Mouse (Mus musculus): ENCODE data around the gene Mrps33.

Mrps33 gene

DNA sequence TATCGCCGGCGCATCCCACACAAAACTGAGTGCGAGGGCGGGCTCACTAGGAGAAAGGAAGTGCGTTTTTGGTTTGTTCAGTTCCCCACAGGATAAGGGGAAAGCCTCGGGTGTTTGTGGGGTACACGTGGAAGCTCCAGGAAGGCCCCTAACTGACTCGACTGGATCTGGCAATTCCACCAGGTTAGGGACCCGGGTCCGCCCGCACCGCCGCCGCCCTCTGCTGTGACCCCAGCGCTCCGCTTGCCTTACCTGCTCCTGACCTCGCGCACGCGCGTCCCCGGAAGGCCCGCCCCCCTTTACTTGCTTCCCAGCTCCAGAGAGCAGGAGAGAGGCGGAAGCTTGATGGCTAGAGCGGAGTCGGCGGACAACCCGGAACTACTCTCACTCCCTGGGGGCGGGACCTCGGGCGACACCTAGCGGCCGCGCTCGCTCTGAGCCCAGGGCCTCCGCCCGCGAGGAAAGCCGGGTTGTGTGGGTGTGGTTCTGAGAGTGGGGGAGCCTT is at the start of gene Mrps33:
TSS of gene Mrps33 (minus strand) at position 377 of the 505 bp plus-strand sequence.
- peak; percentile 98 for DNase-seq

DNA sequence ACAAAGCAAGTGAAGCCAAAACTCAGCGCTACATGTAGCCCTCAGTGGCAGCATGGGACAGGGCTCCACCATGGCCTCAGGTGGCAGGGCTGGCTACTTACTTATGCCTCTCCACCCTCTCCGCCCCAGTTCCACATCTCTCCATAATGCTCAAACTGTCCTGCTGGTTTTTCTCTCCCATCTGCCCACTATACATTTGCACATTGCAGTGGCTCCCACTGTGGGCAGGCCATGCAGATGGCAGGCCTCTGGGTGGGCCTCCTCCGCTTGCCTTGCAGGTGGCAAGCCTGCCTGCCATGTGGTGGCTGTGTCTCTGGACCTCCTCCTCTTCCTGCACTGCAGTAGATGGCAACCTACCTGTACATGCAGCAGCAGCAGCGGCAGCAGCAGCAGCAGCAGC is 38.9 kb upstream of the Mrps33 start:
- DNase-seq = no peak

DNA sequence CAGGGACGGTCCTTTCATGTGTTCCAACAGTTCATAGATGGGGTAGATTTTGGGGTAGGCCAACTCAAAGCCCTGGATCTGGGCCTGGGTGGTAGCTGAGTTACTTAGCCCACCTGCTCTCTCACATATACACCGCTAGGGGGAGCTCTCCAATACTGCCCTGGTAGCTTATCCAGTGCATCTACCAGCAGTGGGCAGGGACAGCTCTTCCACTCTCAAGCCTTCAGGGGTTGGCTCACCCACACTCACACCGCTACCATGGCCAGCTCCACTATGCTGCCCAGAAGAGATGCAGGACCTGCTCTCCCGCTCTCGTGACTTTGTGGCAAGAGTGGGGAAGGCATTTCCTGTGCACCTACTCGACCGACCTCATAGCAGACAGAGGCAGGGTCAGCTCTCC is 38.0 kb upstream of the Mrps33 start:
- peak in 1 of 2 experiments; percentile 10 for DNase-seq

DNA sequence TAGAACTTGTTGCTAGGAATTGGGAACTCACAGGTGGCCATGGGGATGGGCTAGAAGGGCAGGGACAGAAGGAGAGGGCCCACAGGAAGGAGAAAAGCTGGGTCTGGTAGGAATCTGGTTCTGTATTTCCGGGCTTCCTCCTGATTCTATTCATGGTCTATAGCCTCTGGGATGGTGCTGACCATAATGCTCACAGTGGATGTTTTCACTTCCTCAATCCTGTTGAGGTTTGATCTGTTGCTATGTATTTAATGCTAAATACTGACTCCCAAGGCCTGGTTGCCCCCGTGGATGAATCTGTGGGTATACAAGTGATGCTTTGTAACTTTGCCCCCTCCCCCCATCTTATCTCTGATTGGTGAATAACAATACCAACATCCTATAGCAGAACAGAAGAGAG is 36.8 kb upstream of the Mrps33 start:
- DNase-seq = no peak

DNA sequence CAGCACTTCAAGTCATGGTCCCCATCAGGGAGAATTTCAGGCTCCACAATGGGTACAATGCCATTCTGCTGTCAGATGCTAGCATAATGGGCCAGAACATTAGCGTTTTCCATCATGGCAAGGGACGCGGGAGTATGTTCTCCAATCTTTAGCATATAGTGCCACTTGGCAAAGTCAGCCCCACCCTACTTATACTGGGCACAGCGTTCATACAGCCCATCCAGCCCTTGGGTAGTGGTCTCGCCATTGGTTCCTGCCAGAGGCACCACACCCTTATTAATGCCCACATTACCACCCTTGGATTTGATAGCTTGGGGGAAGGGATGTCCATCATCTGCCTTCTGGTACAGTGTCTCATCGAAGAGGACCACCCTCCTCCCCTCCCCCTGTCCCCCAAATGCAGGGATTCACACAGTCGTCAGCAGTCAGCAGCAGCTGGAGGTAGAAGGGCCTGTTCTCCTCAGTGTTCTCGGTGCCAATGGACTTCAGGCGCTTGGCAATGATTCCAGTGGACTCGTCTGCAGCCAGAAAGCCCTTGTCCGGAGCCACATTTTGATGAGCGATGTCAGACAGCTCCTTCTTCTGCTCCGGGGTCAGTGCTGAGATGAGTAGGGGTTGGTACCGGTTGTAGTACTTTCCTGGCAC is 33.0 kb upstream of the Mrps33 start:
- DNase-seq = peak in 1 of 2 experiments; percentile 2

DNA sequence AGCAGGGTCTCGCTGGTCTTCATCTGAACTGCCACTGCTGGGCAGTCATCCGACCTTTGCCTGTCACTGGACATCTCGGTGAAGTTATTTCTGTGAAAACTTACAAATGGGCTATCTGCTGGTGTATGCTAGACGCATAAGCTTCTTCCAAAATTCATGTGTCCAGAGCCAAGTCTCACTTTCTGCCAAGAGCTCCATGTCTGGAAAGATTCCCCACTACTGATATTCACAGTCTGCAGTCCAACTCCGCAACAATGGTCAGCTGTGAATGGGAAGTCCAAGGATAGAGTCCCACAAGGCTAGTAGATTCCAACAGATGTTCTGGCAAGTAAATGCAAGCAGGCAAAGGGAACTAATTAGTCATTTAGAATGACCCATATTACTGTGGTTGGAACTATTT is 17.9 kb upstream of the Mrps33 start:
- no peak for DNase-seq

DNA sequence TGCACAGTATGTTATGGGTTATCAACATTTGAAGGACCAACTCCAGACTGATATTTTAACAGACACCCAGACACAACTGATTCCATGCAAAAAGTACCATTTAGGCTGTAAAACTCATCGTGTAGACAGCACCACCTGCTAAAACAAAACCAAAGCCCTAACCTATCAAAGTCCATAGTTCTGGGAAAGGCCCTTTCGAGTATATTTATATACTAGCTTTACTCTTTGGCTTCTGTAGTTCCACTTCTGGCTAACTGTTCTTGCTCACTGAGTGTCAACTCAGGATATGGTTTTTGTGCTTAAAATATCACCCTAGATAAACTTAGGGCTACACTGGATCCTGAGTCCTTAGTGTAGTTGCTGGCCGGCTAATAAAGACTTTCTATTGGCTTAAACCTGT is 10.5 kb upstream of the Mrps33 start:
- no peak for DNase-seq

DNA sequence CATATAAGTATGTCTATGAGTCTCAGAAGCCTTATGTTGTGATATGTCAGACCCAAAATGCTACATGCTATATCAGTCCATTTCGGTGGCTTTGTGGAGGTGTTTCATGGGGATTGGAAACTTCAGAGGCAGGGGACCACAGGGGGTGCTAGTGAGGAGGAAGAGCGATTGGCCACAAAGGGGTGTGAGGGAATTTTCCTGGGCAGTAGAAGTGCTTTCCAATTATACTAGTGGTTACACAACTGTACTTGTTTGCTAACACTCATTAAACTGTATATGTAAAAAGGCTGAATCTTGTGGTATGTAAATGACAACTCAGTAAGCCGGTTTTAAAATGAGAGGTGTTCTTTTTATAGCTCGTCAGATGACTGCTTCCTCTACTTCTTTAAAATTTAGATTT is 8.1 kb upstream of the Mrps33 start:
- DNase-seq = no peak

DNA sequence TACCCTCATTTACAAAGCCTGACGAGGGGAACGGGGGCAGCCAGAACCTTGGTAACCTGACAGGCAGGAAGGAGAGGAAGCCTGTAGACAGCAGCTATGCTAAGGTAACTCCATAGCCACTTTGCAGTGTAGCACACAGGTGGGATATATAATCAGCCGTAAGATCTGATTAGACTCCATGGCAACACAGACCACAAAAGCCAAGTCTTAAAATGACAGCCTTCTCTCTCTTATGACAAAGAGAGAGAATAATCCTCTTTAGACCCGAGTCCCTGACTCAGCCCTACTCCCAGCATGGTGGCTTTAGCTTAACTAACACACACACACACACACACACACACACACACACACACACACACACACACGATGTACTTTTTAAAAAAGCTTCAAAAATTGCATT is 2.3 kb downstream of the Mrps33 start:
- DNase-seq = no peak

DNA sequence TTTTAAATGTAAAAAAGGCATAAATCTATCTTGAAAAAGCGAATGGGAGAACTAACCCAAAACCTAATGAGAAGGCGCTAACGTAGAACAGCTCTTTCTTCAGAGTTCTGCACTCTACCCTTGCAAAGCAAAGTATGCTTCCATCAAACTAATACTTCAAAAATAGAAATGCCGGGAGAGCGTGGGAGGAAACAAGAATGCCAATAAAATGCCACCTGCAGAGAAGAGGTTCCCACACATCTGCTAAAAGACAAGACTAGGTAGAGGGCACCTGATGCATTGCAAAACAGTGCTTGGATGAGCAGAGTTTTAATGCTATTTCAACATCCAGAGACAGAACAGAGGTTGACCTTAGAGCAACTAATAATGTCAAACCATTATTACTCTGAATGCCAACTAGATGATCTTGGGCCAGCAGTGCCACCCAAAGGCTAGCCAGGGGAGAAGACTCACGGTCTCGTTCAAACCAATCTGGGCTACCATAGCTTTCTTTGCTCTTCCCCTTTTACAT is 3.7 kb downstream of the Mrps33 start:
- DNase-seq = peak in 1 of 2 experiments; percentile 8

DNA sequence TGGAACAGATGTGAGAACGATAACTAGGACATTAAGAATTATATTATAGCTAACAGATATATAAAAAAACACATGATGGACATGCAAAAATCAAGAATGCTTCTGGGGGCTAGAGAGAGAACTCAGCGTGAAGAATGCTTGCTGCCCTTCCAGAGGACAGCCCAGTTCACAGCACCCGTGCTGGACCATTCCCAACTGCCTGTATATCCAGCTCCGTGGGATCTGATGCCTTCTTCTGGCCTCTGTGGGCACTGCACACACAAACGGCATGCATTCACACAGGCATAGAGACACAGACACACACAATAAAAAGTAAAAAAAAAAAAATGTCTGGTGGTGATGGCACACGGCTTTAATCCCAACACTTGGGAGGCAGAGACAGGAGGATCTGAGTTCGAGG is 4.5 kb downstream of the Mrps33 start:
- no peak for DNase-seq

DNA sequence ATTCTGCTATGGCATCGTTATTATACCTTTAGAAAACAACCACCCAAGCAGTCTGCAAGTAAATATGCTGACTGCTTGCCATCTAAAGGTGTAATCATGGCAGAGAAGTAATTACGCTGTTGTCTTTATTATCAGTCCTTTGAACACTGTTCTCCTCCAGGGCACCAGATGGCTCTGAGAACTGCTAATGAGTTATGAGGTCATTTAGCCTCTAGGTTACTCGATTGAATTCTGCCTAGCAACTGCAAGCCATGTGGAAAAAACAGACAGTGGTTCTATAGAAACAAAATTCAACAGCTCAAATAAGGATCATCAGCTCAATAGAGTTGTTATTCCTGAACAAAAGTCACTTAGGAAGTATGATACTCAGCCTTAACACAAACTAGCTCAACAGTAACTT is 4.9 kb downstream of the Mrps33 start:
- DNase-seq = no peak

DNA sequence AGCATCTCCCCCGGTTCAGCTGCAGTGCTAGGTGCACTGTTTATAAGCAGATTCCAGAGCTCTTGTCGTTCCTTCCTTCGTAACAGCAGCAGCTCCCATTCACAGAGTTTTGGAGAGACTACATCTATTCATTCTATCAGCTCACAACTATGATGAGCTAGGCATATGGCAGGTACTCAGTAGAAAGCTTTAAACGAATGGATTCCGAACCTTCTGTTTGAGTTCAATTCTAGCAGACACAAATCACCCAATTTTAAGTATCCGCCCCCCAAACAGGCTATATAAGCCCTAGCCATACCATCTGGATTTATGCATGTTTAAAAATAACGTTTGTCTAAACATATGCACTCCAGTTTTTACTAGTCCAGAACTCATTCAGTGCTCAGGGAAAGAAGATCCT is 9.8 kb downstream of the Mrps33 start:
- no peak for DNase-seq

DNA sequence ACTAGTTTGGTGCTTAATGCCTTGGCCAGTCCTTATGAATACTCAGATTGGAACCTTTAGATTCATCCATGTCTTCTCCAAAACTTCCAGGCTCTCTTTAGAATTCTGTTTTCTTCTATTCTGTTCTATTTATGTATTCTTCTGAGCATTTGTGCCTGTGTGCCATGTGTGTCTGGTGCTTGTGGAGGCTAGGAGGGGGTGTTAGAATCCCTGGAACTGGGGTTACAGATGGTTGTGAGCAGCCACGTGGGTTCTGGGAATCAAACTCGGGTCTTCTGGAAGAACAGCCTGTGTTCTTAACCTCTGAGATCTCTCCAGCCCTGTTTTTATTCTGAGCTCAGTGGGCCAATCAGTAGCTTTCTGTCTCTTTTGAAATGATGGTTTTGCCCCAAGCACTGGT is 13.7 kb downstream of the Mrps33 start:
- no peak for DNase-seq

DNA sequence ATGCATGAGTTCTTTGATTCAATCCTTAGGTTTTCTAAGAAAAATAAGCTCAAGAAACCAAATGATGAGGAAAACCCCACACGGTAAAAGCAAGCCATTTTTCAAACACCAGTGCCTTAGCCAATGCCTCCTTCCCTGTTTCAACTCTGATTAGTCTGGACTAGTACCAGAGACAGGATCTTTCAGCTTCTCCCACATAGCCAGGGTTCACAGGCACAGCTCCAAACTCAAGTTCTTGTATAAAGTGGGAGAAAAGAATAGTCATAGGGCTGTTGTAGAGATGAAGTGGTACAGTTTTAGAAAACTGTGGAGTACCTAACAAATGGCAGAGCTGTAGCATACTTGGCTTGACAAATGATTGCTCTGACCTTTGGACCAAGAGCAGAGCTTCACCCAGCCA is 14.6 kb downstream of the Mrps33 start:
- DNase-seq = no peak

DNA sequence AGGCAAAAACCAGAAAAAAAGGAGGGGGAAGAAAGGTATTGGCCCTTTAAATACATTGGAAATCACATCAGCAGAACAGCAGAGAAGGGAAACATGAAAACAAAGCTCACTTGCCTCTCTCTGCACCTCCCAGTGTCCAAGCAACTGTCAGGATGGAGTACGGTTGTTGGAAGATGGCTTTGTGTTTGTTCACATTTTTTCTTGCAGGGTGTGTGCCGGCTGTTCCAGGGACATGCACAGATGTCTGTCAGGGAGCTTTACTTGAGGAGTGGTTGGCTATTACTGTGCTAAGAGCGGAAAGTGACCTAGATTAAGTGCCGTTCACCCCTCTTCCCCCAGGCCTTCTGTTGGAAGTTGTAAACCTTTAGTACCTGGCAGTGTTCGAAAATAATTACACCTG is 19.0 kb downstream of the Mrps33 start:
- DNase-seq = no peak

DNA sequence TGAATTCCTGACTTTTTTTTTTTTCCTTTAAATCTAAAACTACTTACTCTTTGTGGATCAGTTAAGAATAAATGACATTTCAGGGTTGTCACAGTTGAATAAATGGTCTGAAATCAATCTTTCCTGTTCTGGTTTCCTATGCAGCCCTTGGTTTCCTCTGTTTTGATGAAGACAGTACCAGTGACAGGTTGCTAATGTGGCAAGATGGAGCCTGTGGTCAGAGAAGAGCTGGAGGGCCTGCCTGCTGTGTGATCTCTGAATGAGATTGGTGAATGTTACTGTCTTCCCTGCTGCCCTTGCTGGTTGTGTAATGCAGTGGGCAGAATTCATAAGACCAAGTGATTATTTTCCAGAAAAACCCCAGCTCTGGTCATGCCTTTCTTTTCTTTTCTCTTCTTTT is 22.4 kb downstream of the Mrps33 start:
- DNase-seq = no peak

DNA sequence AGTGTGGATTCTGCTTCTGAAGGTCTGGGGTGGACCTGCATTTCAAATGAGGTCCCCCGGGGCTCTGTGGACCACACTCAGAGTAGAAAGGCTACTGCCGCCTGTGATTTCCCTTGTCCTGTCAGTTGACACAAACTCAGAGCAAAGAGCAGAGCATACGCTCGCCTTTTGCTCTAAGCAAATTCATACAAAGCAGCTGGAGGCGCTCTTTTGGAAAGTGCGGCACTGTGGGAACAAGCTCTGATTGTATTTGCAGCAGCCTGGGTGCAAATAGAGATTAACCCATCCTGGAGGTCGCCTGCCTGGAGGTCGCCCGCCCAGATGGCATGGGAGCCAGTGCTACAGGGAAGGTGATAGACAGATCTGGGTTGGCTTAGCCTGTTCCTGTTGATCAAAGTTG is 23.0 kb downstream of the Mrps33 start:
- no peak for DNase-seq

DNA sequence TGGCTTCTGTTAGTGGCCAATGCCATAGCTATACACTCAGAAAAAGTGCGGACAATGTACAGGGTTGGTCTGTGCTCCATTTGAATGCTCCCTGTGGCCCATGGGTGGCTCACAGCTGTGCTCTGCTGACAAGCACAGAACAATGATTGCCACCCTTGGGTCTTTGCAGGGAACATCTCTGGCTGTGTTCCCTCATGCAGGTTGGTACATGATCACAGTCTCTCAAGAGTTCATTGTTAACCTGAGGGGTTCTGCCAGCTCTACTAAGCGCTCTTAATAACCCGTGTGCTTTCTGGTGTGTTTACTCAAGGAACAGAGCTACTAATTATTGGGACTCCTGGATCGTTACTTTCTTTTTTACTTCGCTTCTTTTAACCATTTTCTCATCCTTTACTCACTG is 24.8 kb downstream of the Mrps33 start:
- no peak for DNase-seq

DNA sequence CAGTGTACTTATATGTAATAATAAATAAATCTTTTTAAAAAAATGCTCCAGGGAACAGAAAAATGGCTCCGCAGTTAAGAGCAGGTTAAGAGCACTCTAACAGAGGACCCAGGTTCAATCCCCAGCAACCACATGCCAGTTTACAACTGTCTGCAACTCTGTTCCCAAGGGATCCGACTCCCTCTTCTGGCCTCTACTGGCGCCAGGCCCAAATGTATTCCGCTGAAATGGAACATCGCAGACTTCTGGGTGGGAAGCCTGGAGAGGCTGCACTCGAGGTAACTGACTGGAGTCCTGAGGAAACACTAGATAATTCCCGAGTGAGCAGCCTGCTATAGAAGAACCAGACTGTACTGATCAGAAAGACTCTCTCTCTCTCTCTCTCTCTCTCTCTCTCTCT is 27.3 kb downstream of the Mrps33 start:
- DNase-seq = peak; percentile 5 to 13

DNA sequence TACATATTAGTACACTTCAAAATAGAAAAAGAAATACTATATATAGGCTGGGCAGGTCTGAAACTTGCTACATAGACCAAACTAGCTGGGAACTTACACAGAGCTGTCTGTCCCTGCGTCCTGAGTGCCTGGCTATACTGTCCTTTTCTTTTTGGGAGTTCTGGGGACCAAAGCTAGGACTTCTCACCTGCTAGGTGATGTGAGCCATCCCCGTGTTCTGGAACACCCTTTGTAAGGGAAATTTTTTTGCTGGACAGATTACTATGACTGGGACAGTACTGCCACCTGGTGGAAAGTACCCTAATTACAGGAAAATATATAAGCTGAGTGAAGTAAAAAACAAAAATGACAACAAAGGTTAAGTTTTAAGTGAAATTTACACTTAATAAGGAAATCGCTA is 28.2 kb downstream of the Mrps33 start:
- peak; percentile 44 to 58 for DNase-seq

DNA sequence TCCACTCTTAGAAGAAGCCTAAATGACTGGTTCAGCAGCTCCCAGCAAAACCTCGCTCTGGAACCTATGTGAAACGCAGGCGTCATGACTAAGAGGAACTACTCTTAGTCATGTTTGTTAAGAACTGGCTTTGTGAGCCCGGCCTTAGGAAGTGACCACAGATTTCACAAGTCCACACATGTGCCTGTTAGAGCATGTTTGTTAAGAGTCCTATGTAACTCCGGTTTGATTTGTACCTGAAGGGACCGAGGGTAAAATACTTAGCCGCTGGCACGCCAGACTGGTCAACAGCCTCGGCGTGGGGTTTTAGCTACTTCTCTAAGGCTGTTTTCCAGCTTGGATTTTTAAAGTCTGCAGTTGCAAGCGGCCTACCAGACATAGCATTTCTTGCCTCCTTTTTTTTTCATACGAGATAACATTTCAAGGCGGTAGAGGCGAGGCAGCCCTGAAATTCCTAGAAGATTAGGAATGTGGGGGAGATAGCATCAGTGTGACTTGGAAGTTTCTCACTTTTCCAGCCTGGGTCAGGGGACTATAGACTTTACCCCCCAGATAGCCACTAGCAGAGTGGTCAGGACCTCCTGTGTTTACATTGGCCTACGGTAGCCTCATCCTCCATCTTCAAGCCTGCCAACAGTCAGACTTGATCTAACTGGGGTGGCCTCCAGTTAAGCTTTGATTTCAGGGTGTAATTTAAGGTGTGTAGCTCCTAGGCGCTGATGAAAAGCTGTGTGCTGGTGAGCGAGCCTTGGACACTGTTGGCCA is 28.8 kb downstream of the Mrps33 start:
- peak; percentile 12 to 24 for DNase-seq

DNA sequence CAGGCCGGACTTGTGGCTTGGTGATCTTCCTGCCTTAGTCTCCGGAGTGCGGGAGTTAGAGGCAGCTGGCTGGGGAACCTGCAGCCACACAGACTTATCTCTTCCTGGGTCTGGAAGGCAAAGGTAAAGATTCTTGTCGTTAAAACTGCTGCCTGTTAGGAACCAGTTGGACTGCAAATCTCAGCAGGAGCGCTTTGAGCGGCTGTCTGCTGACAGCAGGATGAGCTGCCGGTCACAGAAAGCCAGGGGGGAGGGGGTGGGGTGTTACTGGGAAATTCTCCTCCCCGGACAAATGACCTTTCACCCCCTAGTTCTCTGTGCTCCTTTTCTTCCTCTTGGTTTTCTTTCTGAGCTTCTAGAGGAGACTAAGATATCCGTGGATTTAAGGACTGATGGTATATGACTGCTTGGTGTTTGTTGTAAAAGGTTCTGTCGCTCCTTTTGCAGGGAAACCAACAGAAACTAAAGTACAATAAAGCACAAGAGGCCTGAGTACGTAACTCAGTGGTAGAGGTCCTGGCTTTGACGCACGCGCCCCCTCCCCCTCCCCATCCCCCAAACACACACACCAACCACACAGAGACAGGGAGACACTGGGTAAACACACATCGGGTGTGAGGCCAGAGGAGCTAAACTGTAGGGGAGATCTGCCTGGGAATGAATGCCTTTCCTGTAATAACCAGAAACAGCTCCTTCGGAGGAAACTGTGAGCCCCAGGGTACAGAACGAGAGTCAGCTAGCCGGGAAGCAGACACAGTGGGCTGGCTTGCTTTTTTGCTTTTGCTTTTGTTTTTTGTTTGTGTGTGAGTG is 29.7 kb downstream of the Mrps33 start:
- peak; percentile 41 to 44 for DNase-seq

Measured in kidney, postnatal 36 days (tissue).